Mouse (Mus musculus): ENCODE data around the gene Upk1a. TPM values are rescaled to one million over a fixed set of nuclear protein-coding genes. Genes with fewer than 3 reads are reported as not detected.

Upk1a gene
- not detected in 2 replicates for total RNA-seq (2017)

DNA sequence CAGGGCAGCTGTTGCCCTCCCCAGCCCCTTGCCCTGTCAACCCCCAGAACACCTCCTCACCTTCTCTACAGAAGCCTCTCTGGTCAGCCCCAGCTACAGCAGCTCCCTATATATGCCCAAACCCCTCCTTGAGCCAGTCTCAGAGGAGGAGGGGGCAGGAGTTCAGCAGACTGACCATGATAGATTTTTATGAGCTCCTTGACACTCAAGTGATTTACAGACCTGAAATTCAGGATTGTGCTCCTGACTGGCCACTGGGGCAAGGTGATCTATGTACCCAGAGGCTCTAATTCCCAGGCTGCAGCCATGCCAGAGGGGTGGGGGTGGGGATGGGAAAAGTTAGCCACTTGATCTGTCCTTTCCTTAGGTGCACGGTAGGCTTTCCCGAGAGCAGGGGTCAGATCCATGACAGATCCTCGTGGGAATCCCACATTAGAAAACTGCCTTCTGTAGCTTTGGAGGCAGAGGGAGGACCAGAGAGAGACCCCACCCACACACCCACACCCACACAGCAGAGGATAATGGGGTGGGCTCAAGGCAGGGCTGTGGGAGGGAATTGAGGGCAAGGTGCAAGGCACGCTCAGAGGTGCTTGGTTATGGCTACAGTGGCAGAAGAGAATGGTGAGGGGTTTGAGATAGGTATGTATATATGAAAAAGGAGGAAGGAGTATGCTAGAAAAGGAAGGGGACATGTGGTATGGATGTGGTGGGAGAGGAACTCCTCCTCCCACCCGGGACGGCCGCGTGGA lies at the start of gene Upk1a:
Upk1a (minus strand) TSS at position 194 of the 749 bp plus-strand sequence.
- no peak for ATAC-seq (replicated peaks in 1 of 2; ENCODE audit: insufficient read depth in 1 of 2, low FRiP score in 2 of 2, low TSS enrichment in 1 of 2, low read depth in 1 of 2, poor library complexity in 2 of 2, severe bottlenecking in 2 of 2)

GRCm38 (mm10) chr7:30649591-30650540 lies 37.2 kb upstream of the Upk1a start, which contains the start of gene Rbm42:
Gene Rbm42, minus strand, starts transcription at chr7:30650317.
- ATAC-seq (replicated peaks in 1 of 2; ENCODE audit: insufficient read depth in 1 of 2, low FRiP score in 2 of 2, low TSS enrichment in 1 of 2, low read depth in 1 of 2, poor library complexity in 2 of 2, severe bottlenecking in 2 of 2): peak; percentile 100

GRCm38 (mm10) chr7:30639083-30639482 lies 26.4 kb upstream of the Upk1a start:
- no peak for ATAC-seq (replicated peaks in 1 of 2; ENCODE audit: insufficient read depth in 1 of 2, low FRiP score in 2 of 2, low TSS enrichment in 1 of 2, low read depth in 1 of 2, poor library complexity in 2 of 2, severe bottlenecking in 2 of 2)

GRCm38 (mm10) chr7:30636395-30636794 lies 23.7 kb upstream of the Upk1a start:
- ATAC-seq (replicated peaks in 1 of 2; ENCODE audit: insufficient read depth in 1 of 2, low FRiP score in 2 of 2, low TSS enrichment in 1 of 2, low read depth in 1 of 2, poor library complexity in 2 of 2, severe bottlenecking in 2 of 2): no peak

- ATAC-seq (replicated peaks in 1 of 2; ENCODE audit: insufficient read depth in 1 of 2, low FRiP score in 2 of 2, low TSS enrichment in 1 of 2, low read depth in 1 of 2, poor library complexity in 2 of 2, severe bottlenecking in 2 of 2): no peak
These were observed 23.1 kb upstream of the Upk1a start, which contains the start of gene Etv2 for GRCm38 (mm10) chr7:30635752-30636151. Gene Etv2, minus strand, starts transcription at chr7:30635852.

DNA sequence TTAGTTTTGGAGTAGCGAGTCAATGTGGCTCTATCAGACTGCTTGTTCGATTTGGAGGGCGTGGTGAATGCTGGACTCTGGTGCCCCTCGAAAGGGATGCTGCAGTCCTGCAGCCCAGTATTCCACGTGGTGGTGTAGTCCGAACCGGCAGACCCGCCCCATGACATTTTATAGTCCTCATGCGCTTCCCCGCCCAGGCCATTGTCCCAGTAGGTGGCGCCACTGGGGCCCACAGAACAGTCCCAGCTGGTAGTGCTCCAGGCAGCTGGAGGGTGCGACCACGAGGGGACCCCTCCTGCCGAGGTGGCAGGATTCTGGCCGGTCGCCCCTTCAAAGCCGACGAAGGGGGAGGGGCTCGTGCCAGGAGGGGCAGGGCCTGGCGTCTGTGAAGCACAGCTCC lies 22.0 kb upstream of the Upk1a start:
- peak; percentile 66 to 77 for ATAC-seq (replicated peaks in 1 of 2; ENCODE audit: insufficient read depth in 1 of 2, low FRiP score in 2 of 2, low TSS enrichment in 1 of 2, low read depth in 1 of 2, poor library complexity in 2 of 2, severe bottlenecking in 2 of 2)

GRCm38 (mm10) chr7:30633762-30634412 lies 21.2 kb upstream of the Upk1a start:
- ATAC-seq (replicated peaks in 1 of 2; ENCODE audit: insufficient read depth in 1 of 2, low FRiP score in 2 of 2, low TSS enrichment in 1 of 2, low read depth in 1 of 2, poor library complexity in 2 of 2, severe bottlenecking in 2 of 2): 0 out of 4 replicates have a peak, but pooled peaks of 1 of the 2 experiments have one; percentile 29

DNA sequence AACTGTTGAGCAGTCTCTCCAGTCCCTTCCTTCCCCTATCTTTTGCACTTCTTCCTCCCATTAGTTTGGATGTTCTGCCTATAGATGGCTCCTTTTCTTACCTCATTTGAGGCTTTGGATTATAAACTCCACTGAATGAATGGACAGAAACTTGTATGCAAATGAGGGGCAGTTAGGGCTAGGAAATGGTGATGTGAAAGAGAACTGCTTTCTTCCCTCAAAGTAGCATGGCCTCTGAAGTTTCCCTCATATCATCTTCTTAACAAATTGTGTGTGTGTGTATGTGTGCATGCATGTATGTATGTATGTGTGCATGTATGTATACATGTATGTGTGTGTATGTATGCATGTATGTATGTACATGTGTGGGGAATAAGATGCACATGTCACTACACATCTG lies 16.4 kb upstream of the Upk1a start:
- no peak for ATAC-seq (replicated peaks in 1 of 2; ENCODE audit: insufficient read depth in 1 of 2, low FRiP score in 2 of 2, low TSS enrichment in 1 of 2, low read depth in 1 of 2, poor library complexity in 2 of 2, severe bottlenecking in 2 of 2)

- no peak for ATAC-seq (replicated peaks in 1 of 2; ENCODE audit: insufficient read depth in 1 of 2, low FRiP score in 2 of 2, low TSS enrichment in 1 of 2, low read depth in 1 of 2, poor library complexity in 2 of 2, severe bottlenecking in 2 of 2)
These were observed 14.0 kb upstream of the Upk1a start for GRCm38 (mm10) chr7:30626647-30627046.

GRCm38 (mm10) chr7:30625530-30626384 lies 13.1 kb upstream of the Upk1a start, which contains the start of gene Cox6b1:
Gene Cox6b1, minus strand, starts transcription at chr7:30626151.
- ATAC-seq (replicated peaks in 1 of 2; ENCODE audit: insufficient read depth in 1 of 2, low FRiP score in 2 of 2, low TSS enrichment in 1 of 2, low read depth in 1 of 2, poor library complexity in 2 of 2, severe bottlenecking in 2 of 2): peak; percentile 93 to 99

DNA sequence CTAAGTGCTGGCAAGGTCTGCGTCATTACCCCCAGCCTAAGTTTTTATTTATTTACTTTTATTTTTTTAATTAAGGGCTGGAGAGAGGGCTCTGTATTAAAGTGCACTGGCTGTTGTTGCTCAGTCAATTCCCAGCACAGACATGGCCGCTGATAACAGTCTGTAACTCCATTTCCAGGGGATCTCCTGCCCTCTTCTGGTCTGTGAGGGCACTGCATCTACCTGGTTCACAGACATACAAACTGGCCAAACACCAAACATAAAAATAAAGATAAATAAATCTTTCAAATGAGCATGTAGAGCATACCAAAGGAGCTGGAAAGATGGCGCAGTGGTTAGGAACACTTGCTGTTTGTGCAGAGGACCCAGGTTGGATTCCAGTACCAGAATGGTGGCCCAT lies 6.6 kb upstream of the Upk1a start:
- ATAC-seq (replicated peaks in 1 of 2; ENCODE audit: insufficient read depth in 1 of 2, low FRiP score in 2 of 2, low TSS enrichment in 1 of 2, low read depth in 1 of 2, poor library complexity in 2 of 2, severe bottlenecking in 2 of 2): 0 out of 4 replicates have a peak, but pooled peaks of 1 of the 2 experiments have one; percentile 31

GRCm38 (mm10) chr7:30618658-30619057 lies 6.0 kb upstream of the Upk1a start:
- no peak for ATAC-seq (replicated peaks in 1 of 2; ENCODE audit: insufficient read depth in 1 of 2, low FRiP score in 2 of 2, low TSS enrichment in 1 of 2, low read depth in 1 of 2, poor library complexity in 2 of 2, severe bottlenecking in 2 of 2)

DNA sequence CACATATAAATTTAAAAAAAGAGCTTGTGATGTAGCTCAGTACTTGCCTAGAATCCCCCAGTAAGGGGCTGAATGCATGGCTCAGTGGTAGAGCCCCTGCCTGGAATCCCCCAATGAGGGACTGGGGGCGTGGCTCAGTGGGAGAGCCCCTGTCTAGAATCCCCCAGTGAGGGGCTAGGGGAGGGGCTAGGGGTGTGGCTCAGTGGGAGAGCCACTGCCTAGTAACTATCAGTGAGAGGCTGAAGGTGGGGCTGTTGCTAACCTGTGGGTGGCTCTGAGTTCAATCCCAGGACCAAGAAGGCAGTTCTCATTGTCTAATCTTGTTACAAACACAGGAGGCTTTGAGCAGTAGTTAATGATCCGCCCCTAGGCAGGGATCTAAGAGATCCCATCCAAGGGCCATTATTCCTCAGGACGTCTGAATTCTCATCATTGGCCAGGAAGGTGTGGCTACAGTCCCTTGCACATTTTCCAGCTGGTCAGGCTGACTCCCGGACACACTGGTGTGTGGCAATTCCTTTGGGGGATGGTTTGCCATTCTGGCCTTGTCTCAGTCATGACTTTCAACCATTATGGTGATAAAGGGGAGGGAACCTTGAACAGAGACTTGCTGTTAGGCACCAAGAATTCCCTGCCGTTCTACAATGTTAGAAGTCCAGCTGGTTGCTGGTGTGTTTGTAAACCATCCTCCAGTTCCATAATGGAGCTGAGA lies 2.6 kb upstream of the Upk1a start:
- ATAC-seq (replicated peaks in 1 of 2; ENCODE audit: insufficient read depth in 1 of 2, low FRiP score in 2 of 2, low TSS enrichment in 1 of 2, low read depth in 1 of 2, poor library complexity in 2 of 2, severe bottlenecking in 2 of 2): no peak

- ATAC-seq (replicated peaks in 1 of 2; ENCODE audit: insufficient read depth in 1 of 2, low FRiP score in 2 of 2, low TSS enrichment in 1 of 2, low read depth in 1 of 2, poor library complexity in 2 of 2, severe bottlenecking in 2 of 2): peak; percentile 59 to 61; a peak in 1 of 4 replicates
These were observed 1.8 kb upstream of the Upk1a start for GRCm38 (mm10) chr7:30614454-30614853.

DNA sequence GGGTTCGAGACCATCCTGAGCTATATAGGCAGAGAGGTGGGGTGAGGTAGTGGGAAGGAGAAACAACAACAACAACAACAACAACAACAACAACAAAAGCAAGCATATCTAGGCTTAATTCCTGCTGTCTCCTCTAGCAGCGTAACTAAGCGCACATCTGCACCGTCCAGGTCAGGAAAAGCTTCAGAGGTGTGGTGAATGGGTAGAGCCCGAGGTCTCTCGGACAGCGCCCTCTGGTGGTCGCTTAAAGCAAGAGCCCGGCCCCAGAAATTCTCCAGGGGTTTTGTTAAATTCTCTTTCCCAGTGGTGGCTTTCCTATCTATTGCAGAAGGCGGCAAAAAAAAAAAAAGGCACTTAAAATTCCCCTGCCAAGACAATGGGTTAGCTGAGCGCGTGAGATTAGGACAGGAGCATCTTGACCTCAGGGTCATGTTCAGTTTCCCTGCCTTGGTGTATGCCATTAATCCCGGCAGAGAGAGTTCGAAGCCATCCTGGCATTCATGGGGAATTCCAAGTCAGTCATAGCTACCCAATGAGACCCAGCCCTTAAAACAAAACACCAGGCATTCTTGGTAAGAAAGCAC lies 974 bp upstream of the Upk1a start:
- ATAC-seq (replicated peaks in 1 of 2; ENCODE audit: insufficient read depth in 1 of 2, low FRiP score in 2 of 2, low TSS enrichment in 1 of 2, low read depth in 1 of 2, poor library complexity in 2 of 2, severe bottlenecking in 2 of 2): peak; percentile 59 to 72; a peak in 2 of 4 replicates

- ATAC-seq (replicated peaks in 1 of 2; ENCODE audit: insufficient read depth in 1 of 2, low FRiP score in 2 of 2, low TSS enrichment in 1 of 2, low read depth in 1 of 2, poor library complexity in 2 of 2, severe bottlenecking in 2 of 2): no peak
These were observed 2.6 kb downstream of the Upk1a start for GRCm38 (mm10) chr7:30610043-30610442.

Data from hematopoietic stem cell, adult 5-6 weeks (primary cell).